Mouse (Mus musculus): Measurements from ENCODE around the gene Olfr1431. TPM values are rescaled to one million over a fixed set of nuclear protein-coding genes. Genes with fewer than 3 reads are reported as not detected.
"Not testable (repeated sequence)": the region's sequence is repeated elsewhere in the genome, so short reads cannot be mapped to it uniquely, and the experiment has no call there.

Gene Olfr1431
- total RNA-seq (2014; fragmentation: Nextera tagmentation) (not detected in 2 replicates), total RNA-seq (2017) (0.12 and 0.16 TPM in 2 replicates), polyA plus RNA-seq (2012) (not detected in 2 replicates)

DNA sequence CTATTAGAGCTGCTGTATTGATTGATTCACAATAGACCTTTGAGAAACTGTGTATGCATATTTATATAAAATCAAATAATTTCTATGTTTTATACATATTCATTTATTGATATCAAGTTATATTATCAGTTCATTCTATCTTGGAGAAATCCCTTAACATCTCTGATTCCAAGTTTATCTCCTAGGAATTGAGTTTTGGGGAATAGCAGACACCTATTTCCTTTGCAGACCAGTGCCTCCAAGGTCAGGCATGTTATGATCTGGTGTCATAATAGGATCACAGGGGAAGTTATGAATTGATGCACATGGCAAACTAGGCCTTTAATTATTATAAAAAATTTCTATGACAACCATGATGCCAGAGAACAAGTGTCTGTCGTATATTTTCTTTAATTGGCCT, at the start of gene Olfr1431:
TSS of gene Olfr1431 (plus strand) at position 301 of the 400 bp plus-strand sequence.
- H3K4me3 ChIP-seq (ENCODE audit: low read depth, low read length) = no peak within 1 kb of the TSS
- TF ChIP-seq POLR2AphosphoS5 (IDR thresholded peaks at IDR 0.05; ENCODE audit: insufficient replicate concordance, low read depth, low read length) (no peak), GATA1 (IDR thresholded peaks at IDR 0.05; ENCODE audit: borderline replicate concordance, low read length) (no peak), CTCF (IDR thresholded peaks at IDR 0.05; ENCODE audit: low read depth, low read length) (no peak), TAL1 (conservative IDR thresholded peaks at IDR 0.05; ENCODE audit: low read depth, low read length) (no peak), GATA2 (IDR thresholded peaks at IDR 0.05; ENCODE audit: borderline replicate concordance, low read depth, low read length) (no peak)
- H3K9me3 ChIP-seq (replicated peaks) = no peaks in the 10 kb centered on the region
- DNase-seq (ENCODE audit: low spot score) (no peak), ATAC-seq (ENCODE audit: extremely low read depth, insufficient number of reproducible peaks, low FRiP score, poor library complexity, severe bottlenecking) (no peak)
- H3K4me1 ChIP-seq (ENCODE audit: insufficient read depth, low read depth, low read length) = no peaks in the 10 kb centered on the region
- H3K36me3 ChIP-seq (replicated peaks) = no peaks in the 10 kb centered on the region
- no peaks in the 10 kb centered on the region for H3K27me3 ChIP-seq (ENCODE audit: insufficient read depth, low read length)

DNA sequence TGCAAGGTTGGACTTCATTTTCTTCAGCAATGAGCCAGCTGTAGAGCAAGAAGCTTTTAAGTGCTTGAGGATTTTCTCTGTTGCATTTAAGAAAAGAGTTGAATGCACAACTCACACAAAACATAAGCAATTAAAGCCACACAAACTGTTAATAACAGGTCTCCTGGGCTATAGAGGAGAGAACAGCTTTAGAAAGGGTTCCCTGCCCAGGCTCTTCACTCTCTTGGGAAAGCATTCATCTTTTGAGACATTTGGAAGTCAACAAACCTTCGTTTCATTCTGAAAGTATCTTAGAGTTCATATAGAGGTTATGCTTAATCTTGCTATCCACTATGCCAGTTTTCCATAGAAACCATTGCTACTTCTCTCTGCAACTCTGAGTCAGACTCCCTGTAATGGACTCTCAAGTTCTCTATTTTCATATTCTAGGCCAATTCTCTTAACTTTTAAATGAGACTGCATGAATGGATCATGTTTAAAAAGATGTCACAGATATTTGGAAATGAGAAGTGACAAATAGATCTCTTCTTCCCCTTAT, 30.3 kb upstream of the Olfr1431 start, which contains the start of gene Olfr1555-ps1:
TSS of gene Olfr1555-ps1 (minus strand) at position 51 of the 538 bp plus-strand sequence.
- H3K36me3 ChIP-seq (replicated peaks); H3K9me3 ChIP-seq (replicated peaks); DNase-seq (ENCODE audit: low spot score); ATAC-seq (ENCODE audit: extremely low read depth, insufficient number of reproducible peaks, low FRiP score, poor library complexity, severe bottlenecking); H3K4me3 ChIP-seq (ENCODE audit: low read depth, low read length); H3K4me1 ChIP-seq (ENCODE audit: insufficient read depth, low read depth, low read length); H3K27me3 ChIP-seq (ENCODE audit: insufficient read depth, low read length): not testable (repeated sequence)

DNA sequence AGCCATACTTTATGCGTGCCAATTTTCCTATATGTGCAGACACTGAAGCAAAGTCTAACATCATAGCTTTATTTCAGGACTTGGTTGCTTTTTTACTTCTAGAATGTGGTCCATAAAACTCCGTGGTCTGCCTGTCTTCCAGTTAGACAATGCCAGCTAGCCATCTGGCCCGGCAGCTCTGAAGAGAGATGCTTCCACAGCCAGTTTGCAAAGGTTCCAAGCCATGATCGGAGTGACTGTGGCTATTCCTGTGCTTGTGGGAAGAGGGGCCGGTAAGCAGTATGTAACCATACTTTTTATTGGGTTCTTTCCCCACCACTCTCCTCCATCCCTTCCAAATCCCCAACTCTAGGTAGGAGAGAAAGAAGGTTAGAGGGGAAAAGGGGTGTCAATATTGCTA, 25.0 kb upstream of the Olfr1431 start:
- H3K4me3 ChIP-seq (ENCODE audit: low read depth, low read length); ATAC-seq (ENCODE audit: extremely low read depth, insufficient number of reproducible peaks, low FRiP score, poor library complexity, severe bottlenecking); DNase-seq (ENCODE audit: low spot score); H3K27me3 ChIP-seq (ENCODE audit: insufficient read depth, low read length); H3K4me1 ChIP-seq (ENCODE audit: insufficient read depth, low read depth, low read length); H3K9me3 ChIP-seq (replicated peaks); H3K36me3 ChIP-seq (replicated peaks): not testable (repeated sequence)

DNA sequence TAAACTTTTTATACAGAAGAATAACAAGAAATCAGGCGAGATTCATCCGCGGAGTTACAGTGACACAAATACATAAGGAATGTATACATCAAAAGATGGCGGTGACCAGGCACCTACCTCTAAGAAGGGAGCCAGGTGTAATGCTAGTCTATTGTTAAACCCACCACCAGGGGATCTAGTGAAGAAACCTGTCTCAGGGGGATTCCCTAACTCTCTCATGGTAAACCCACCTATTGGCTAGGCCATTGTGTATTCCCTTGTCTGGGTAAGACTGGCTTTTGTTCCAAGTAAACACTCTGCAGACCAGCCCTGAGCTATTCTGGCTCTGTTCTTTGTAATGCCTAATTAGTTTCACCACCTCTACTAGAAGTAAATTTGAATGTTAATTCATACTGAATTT, 1.4 kb upstream of the Olfr1431 start:
- DNase-seq (ENCODE audit: low spot score); H3K4me1 ChIP-seq (ENCODE audit: insufficient read depth, low read depth, low read length); H3K36me3 ChIP-seq (replicated peaks); H3K9me3 ChIP-seq (replicated peaks); ATAC-seq (ENCODE audit: extremely low read depth, insufficient number of reproducible peaks, low FRiP score, poor library complexity, severe bottlenecking); H3K4me3 ChIP-seq (ENCODE audit: low read depth, low read length); H3K27me3 ChIP-seq (ENCODE audit: insufficient read depth, low read length): not testable (repeated sequence)

DNA sequence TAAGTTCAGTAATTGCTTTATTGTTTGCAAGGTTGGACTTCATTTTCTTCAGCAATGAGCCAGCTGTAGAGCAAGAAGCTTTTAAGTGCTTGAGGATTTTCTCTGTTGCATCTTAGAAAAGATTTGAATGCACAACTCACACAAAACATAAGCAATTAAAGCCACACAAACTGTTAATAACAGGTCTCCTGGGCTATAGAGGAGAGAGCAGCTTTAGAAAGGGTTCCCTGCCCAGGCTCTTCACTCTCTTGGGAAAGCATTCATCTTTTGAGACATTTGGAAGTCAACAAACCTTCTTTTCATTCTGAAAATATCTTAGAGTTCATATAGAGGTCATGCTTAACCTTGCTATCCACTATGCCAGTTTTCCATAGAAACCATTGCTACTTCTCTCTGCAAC, 32.1 kb downstream of the Olfr1431 start, which contains the start of gene Olfr1432:
TSS of gene Olfr1432 (minus strand) at position 101 of the 400 bp plus-strand sequence.
- H3K4me1 ChIP-seq (ENCODE audit: insufficient read depth, low read depth, low read length); H3K36me3 ChIP-seq (replicated peaks); H3K4me3 ChIP-seq (ENCODE audit: low read depth, low read length); H3K9me3 ChIP-seq (replicated peaks); H3K27me3 ChIP-seq (ENCODE audit: insufficient read depth, low read length); ATAC-seq (ENCODE audit: extremely low read depth, insufficient number of reproducible peaks, low FRiP score, poor library complexity, severe bottlenecking); DNase-seq (ENCODE audit: low spot score): not testable (repeated sequence)

DNA sequence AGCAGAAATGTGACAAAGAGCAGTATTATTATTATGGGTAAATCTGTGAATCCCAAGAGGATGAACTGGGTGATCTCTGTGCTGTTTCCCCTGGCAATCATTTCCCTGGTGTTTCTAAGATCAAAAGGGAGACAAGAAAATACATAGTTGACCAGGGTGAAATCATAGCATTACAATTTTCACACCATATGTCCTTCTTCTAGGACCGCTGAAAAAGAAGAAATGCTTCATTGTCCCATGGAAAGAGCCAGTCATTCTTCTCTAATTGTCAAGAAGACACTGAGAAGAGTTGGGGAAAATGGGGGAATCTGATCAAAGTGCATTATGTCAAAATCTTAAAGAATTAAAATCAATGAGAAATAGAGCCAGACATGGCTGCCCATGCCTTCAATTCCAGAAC, 41.1 kb downstream of the Olfr1431 start, which contains the start of gene Olfr262:
TSS of gene Olfr262 (minus strand) at position 101 of the 400 bp plus-strand sequence.
- TF ChIP-seq GATA2 (IDR thresholded peaks at IDR 0.05; ENCODE audit: borderline replicate concordance, low read depth, low read length) = no peak
- no peak for TF ChIP-seq CTCF (IDR thresholded peaks at IDR 0.05; ENCODE audit: low read depth, low read length)
- no peak for TF ChIP-seq POLR2AphosphoS5 (IDR thresholded peaks at IDR 0.05; ENCODE audit: insufficient replicate concordance, low read depth, low read length)
- no peak for TF ChIP-seq GATA1 (IDR thresholded peaks at IDR 0.05; ENCODE audit: borderline replicate concordance, low read length)
- TF ChIP-seq TAL1 (conservative IDR thresholded peaks at IDR 0.05; ENCODE audit: low read depth, low read length) = no peak
- Histone ChIP-seq H3K27me3 (ENCODE audit: insufficient read depth, low read length) (no peaks in the 10 kb centered on the region), H3K9me3 (replicated peaks) (no peaks in the 10 kb centered on the region), H3K4me3 (ENCODE audit: low read depth, low read length) (no peak within 1 kb of the TSS), H3K4me1 (ENCODE audit: insufficient read depth, low read depth, low read length) (no peaks in the 10 kb centered on the region), H3K36me3 (replicated peaks) (no peaks in the 10 kb centered on the region)
- no peak for DNase-seq (ENCODE audit: low spot score)
- no peak for ATAC-seq (ENCODE audit: extremely low read depth, insufficient number of reproducible peaks, low FRiP score, poor library complexity, severe bottlenecking)

DNA sequence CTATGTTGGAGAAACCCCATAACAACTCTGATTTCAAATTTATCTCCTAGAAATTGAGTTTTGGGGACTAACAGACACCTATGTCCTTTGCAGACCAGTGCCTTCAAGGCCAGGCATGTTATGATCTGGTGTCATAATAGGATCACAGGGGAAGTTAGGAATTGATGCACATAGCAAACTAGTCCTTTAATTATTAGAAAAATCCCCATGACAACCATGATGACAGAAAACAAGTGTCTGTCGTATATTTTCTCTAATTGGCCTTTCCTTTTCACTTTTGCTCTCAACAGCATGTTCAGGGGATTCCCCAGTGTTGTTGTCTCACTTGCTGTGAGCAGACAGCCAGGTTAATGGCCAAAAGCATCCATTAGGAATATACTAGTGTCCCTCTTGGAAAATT, 60.3 kb downstream of the Olfr1431 start, which contains the start of gene Olfr235:
TSS of gene Olfr235 (plus strand) at position 301 of the 400 bp plus-strand sequence.
- no peaks in the 10 kb centered on the region for H3K36me3 ChIP-seq (replicated peaks)
- no peak for DNase-seq (ENCODE audit: low spot score)
- H3K4me1 ChIP-seq (ENCODE audit: insufficient read depth, low read depth, low read length) = no peaks in the 10 kb centered on the region
- H3K9me3 ChIP-seq (replicated peaks) = no peaks in the 10 kb centered on the region
- no peak for TF ChIP-seq GATA1 (IDR thresholded peaks at IDR 0.05; ENCODE audit: borderline replicate concordance, low read length)
- TF ChIP-seq GATA2 (IDR thresholded peaks at IDR 0.05; ENCODE audit: borderline replicate concordance, low read depth, low read length) = no peak
- no peak for TF ChIP-seq POLR2AphosphoS5 (IDR thresholded peaks at IDR 0.05; ENCODE audit: insufficient replicate concordance, low read depth, low read length)
- no peak for TF ChIP-seq TAL1 (conservative IDR thresholded peaks at IDR 0.05; ENCODE audit: low read depth, low read length)
- no peak for TF ChIP-seq CTCF (IDR thresholded peaks at IDR 0.05; ENCODE audit: low read depth, low read length)
- H3K27me3 ChIP-seq (ENCODE audit: insufficient read depth, low read length) = no peaks in the 10 kb centered on the region
- H3K4me3 ChIP-seq (ENCODE audit: low read depth, low read length) = no peak within 1 kb of the TSS
- ATAC-seq (ENCODE audit: extremely low read depth, insufficient number of reproducible peaks, low FRiP score, poor library complexity, severe bottlenecking) = no peak

Other genes with a start within 250 kb of the Olfr1431 start
- 44.8 and 50.4 TPM in 2 replicates for gene Osbp, start 234.7 kb upstream of the Olfr1431 start, total RNA-seq (2014; fragmentation: Nextera tagmentation)
- 28.9 and 32.1 TPM in 2 replicates for gene Osbp, start 234.7 kb upstream of the Olfr1431 start, total RNA-seq (2017)
- 10.2 and 12.2 TPM in 2 replicates for gene Osbp, start 234.7 kb upstream of the Olfr1431 start, polyA plus RNA-seq (2012)
- not detected in 2 replicates for gene Olfr1423, start 159.3 kb upstream of the Olfr1431 start, total RNA-seq (2014; fragmentation: Nextera tagmentation)
- 0.05 and 0.12 TPM in 2 replicates for gene Olfr1423, start 159.3 kb upstream of the Olfr1431 start, total RNA-seq (2017)
- not detected in 2 replicates for gene Olfr1423, start 159.3 kb upstream of the Olfr1431 start, polyA plus RNA-seq (2012)
- gene Olfr1424, start 138.0 kb upstream of the Olfr1431 start, total RNA-seq (2014; fragmentation: Nextera tagmentation) = not detected in 2 replicates
- not detected in 2 replicates for gene Olfr1424, start 138.0 kb upstream of the Olfr1431 start, total RNA-seq (2017)
- gene Olfr1424, start 138.0 kb upstream of the Olfr1431 start, polyA plus RNA-seq (2012) = not detected in 2 replicates
- gene Olfr1425, start 122.9 kb upstream of the Olfr1431 start, total RNA-seq (2014; fragmentation: Nextera tagmentation) = not detected in 2 replicates
- 0.17 and 0.44 TPM in 2 replicates for gene Olfr1425, start 122.9 kb upstream of the Olfr1431 start, total RNA-seq (2017)
- not detected in 2 replicates for gene Olfr1425, start 122.9 kb upstream of the Olfr1431 start, polyA plus RNA-seq (2012)
- not detected in 2 replicates for gene Olfr1426, start 108.6 kb upstream of the Olfr1431 start, total RNA-seq (2014; fragmentation: Nextera tagmentation)
- gene Olfr1426, start 108.6 kb upstream of the Olfr1431 start, total RNA-seq (2017) = 0.11 and 0.12 TPM in 2 replicates
- gene Olfr1426, start 108.6 kb upstream of the Olfr1431 start, polyA plus RNA-seq (2012) = not detected in 2 replicates
- not detected in 2 replicates for gene Olfr1427, start 97.3 kb upstream of the Olfr1431 start, total RNA-seq (2014; fragmentation: Nextera tagmentation)
- 0.05 TPM in 1 of 2 replicates, not detected in the other for gene Olfr1427, start 97.3 kb upstream of the Olfr1431 start, total RNA-seq (2017)
- not detected in 2 replicates for gene Olfr1427, start 97.3 kb upstream of the Olfr1431 start, polyA plus RNA-seq (2012)
- gene Olfr1428, start 84.7 kb upstream of the Olfr1431 start, total RNA-seq (2014; fragmentation: Nextera tagmentation) = not detected in 2 replicates
- gene Olfr1428, start 84.7 kb upstream of the Olfr1431 start, total RNA-seq (2017) = 0.12 and 0.22 TPM in 2 replicates
- gene Olfr1428, start 84.7 kb upstream of the Olfr1431 start, polyA plus RNA-seq (2012) = not detected in 2 replicates
- gene Olfr76, start 77.4 kb upstream of the Olfr1431 start, total RNA-seq (2014; fragmentation: Nextera tagmentation) = not detected in 2 replicates
- gene Olfr76, start 77.4 kb upstream of the Olfr1431 start, total RNA-seq (2017) = 0.33 TPM in 1 of 2 replicates, not detected in the other
- not detected in 2 replicates for gene Olfr76, start 77.4 kb upstream of the Olfr1431 start, polyA plus RNA-seq (2012)
- gene Olfr1555-ps1, start 30.5 kb upstream of the Olfr1431 start, total RNA-seq (2014; fragmentation: Nextera tagmentation) = not detected in 2 replicates
- gene Olfr1555-ps1, start 30.5 kb upstream of the Olfr1431 start, total RNA-seq (2017) = 0.11 TPM in 1 of 2 replicates, not detected in the other
- not detected in 2 replicates for gene Olfr1555-ps1, start 30.5 kb upstream of the Olfr1431 start, polyA plus RNA-seq (2012)
- gene Olfr1432, start 32.0 kb downstream of the Olfr1431 start, total RNA-seq (2014; fragmentation: Nextera tagmentation) = not detected in 2 replicates
- 0.12 and 0.38 TPM in 2 replicates for gene Olfr1432, start 32.0 kb downstream of the Olfr1431 start, total RNA-seq (2017)
- not detected in 2 replicates for gene Olfr1432, start 32.0 kb downstream of the Olfr1431 start, polyA plus RNA-seq (2012)
- not detected in 2 replicates for gene Olfr262, start 41.0 kb downstream of the Olfr1431 start, total RNA-seq (2014; fragmentation: Nextera tagmentation)
- 0.11 TPM in 1 of 2 replicates, not detected in the other for gene Olfr262, start 41.0 kb downstream of the Olfr1431 start, total RNA-seq (2017)
- not detected in 2 replicates for gene Olfr262, start 41.0 kb downstream of the Olfr1431 start, polyA plus RNA-seq (2012)
- not detected in 2 replicates for gene Olfr235, start 60.4 kb downstream of the Olfr1431 start, total RNA-seq (2014; fragmentation: Nextera tagmentation)
- 0.06 and 0.22 TPM in 2 replicates for gene Olfr235, start 60.4 kb downstream of the Olfr1431 start, total RNA-seq (2017)
- not detected in 2 replicates for gene Olfr235, start 60.4 kb downstream of the Olfr1431 start, polyA plus RNA-seq (2012)
- gene Olfr1434, start 79.2 kb downstream of the Olfr1431 start, total RNA-seq (2014; fragmentation: Nextera tagmentation) = not detected in 2 replicates
- gene Olfr1434, start 79.2 kb downstream of the Olfr1431 start, total RNA-seq (2017) = 0.05 and 0.06 TPM in 2 replicates
- not detected in 2 replicates for gene Olfr1434, start 79.2 kb downstream of the Olfr1431 start, polyA plus RNA-seq (2012)
- gene Olfr1436, start 98.5 kb downstream of the Olfr1431 start, total RNA-seq (2014; fragmentation: Nextera tagmentation) = not detected in 2 replicates
- 0.22 TPM in 1 of 2 replicates, not detected in the other for gene Olfr1436, start 98.5 kb downstream of the Olfr1431 start, total RNA-seq (2017)
- not detected in 2 replicates for gene Olfr1436, start 98.5 kb downstream of the Olfr1431 start, polyA plus RNA-seq (2012)
- gene Olfr1437, start 124.5 kb downstream of the Olfr1431 start, total RNA-seq (2014; fragmentation: Nextera tagmentation) = not detected in 2 replicates
- 0.17 and 0.27 TPM in 2 replicates for gene Olfr1437, start 124.5 kb downstream of the Olfr1431 start, total RNA-seq (2017)
- gene Olfr1437, start 124.5 kb downstream of the Olfr1431 start, polyA plus RNA-seq (2012) = not detected in 2 replicates
- not detected in 2 replicates for gene Olfr1438-ps1, start 135.3 kb downstream of the Olfr1431 start, total RNA-seq (2014; fragmentation: Nextera tagmentation)
- 0.06 and 0.11 TPM in 2 replicates for gene Olfr1438-ps1, start 135.3 kb downstream of the Olfr1431 start, total RNA-seq (2017)
- gene Olfr1438-ps1, start 135.3 kb downstream of the Olfr1431 start, polyA plus RNA-seq (2012) = not detected in 2 replicates
- not detected in 2 replicates for gene Olfr1440, start 186.6 kb downstream of the Olfr1431 start, total RNA-seq (2014; fragmentation: Nextera tagmentation)
- gene Olfr1440, start 186.6 kb downstream of the Olfr1431 start, total RNA-seq (2017) = 0.06 and 0.16 TPM in 2 replicates
- not detected in 2 replicates for gene Olfr1440, start 186.6 kb downstream of the Olfr1431 start, polyA plus RNA-seq (2012)
- gene Olfr1441, start 216.8 kb downstream of the Olfr1431 start, total RNA-seq (2014; fragmentation: Nextera tagmentation) = not detected in 2 replicates
- gene Olfr1441, start 216.8 kb downstream of the Olfr1431 start, total RNA-seq (2017) = 0.11 and 0.12 TPM in 2 replicates
- gene Olfr1441, start 216.8 kb downstream of the Olfr1431 start, polyA plus RNA-seq (2012) = not detected in 2 replicates
- not detected in 2 replicates for gene Pfpl, start 227.3 kb downstream of the Olfr1431 start, total RNA-seq (2014; fragmentation: Nextera tagmentation)
- gene Pfpl, start 227.3 kb downstream of the Olfr1431 start, total RNA-seq (2017) = 0.06 and 0.11 TPM in 2 replicates
- gene Pfpl, start 227.3 kb downstream of the Olfr1431 start, polyA plus RNA-seq (2012) = not detected in 2 replicates

Measured in G1E (cell line).